Mouse (Mus musculus): ENCODE data around the gene Rela. TPM values are rescaled to one million over a fixed set of nuclear protein-coding genes. Genes with fewer than 3 reads are reported as not detected.

Rela gene
- polyA plus RNA-seq, 1 experiment, result 59.9 TPM

DNA sequence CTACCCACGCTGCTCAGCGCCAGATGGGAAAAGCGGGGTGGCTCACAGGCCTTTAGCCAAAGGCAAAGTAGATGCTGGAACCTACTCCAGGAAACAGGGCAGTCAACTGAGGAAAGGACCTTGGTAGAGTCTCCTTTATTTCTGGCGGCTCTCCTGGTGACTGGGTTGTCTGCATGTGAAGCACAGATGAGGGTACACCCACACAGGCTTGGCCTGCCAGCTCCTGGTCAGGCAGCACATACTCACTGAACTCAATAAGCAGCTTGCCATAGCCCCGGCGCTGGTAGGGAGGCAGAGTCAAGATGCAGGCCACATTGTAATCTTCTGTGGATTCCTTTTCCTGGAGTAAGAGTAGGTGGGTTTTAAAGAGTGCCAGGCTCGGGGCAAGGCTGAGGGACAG, 32.2 kb upstream of the Rela start:
- 87% methylated on average over 7 of the region's 7 CpGs for WGBS
- no peak overlapping the region for H3K27ac ChIP-seq (ENCODE audit: insufficient read depth, low read depth, low read length)
- no peak for TF ChIP-seq CTCF (conservative IDR thresholded peaks at IDR 0.05; ENCODE audit: insufficient read depth, insufficient read length, low read depth, low read length)
- TF ChIP-seq POLR2A (IDR thresholded peaks at IDR 0.05; ENCODE audit: low read depth, low read length), result no peak
- no peaks in the 10 kb centered on the region for H3K36me3 ChIP-seq (ENCODE audit: control insufficient read depth, insufficient read depth, low read length)
- H3K27me3 ChIP-seq (replicated peaks; ENCODE audit: control insufficient read depth, insufficient read depth, low read length), result no peaks in the 10 kb centered on the region
- DNase-seq, result no peak
- H3K4me3 ChIP-seq (ENCODE audit: insufficient read depth, low read depth, low read length), result no peak overlapping the region
- H3K4me1 ChIP-seq (ENCODE audit: control insufficient read depth, insufficient read depth, low read length), result peaks cover 7% of the 10 kb centered on the region; the same call in 1 of the 2 replicates

DNA sequence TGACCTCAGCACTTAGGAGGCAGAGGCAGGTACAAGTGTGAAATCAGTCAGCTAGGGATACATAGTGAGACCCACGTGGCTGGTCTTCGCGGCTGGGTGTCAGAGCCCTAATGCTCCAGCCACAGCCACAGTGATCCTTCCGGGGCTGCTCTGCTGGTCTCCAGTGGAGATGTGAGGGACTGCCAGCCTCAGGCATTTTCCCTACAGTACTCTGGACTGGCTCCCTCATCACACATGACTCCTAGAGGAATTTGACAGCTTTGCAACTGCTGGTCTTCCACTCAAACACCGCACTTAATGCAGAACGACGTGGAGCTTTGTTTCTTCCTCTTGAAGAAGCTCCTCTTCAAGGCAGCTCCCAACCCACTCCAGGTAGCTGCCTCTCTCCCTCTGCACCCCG, 31.1 kb upstream of the Rela start:
- 75% methylated on average over 8 of the region's 8 CpGs for WGBS
- TF ChIP-seq CTCF (conservative IDR thresholded peaks at IDR 0.05; ENCODE audit: insufficient read depth, insufficient read length, low read depth, low read length), result no peak
- Histone ChIP-seq H3K4me3 (ENCODE audit: insufficient read depth, low read depth, low read length) (no peak overlapping the region), H3K27me3 (replicated peaks; ENCODE audit: control insufficient read depth, insufficient read depth, low read length) (no peaks in the 10 kb centered on the region), H3K36me3 (ENCODE audit: control insufficient read depth, insufficient read depth, low read length) (no peaks in the 10 kb centered on the region), H3K4me1 (ENCODE audit: control insufficient read depth, insufficient read depth, low read length) (peaks cover 11% of the 10 kb centered on the region; the same call in 1 of the 2 replicates), H3K27ac (ENCODE audit: insufficient read depth, low read depth, low read length) (no peak overlapping the region)
- DNase-seq, result no peak

DNA sequence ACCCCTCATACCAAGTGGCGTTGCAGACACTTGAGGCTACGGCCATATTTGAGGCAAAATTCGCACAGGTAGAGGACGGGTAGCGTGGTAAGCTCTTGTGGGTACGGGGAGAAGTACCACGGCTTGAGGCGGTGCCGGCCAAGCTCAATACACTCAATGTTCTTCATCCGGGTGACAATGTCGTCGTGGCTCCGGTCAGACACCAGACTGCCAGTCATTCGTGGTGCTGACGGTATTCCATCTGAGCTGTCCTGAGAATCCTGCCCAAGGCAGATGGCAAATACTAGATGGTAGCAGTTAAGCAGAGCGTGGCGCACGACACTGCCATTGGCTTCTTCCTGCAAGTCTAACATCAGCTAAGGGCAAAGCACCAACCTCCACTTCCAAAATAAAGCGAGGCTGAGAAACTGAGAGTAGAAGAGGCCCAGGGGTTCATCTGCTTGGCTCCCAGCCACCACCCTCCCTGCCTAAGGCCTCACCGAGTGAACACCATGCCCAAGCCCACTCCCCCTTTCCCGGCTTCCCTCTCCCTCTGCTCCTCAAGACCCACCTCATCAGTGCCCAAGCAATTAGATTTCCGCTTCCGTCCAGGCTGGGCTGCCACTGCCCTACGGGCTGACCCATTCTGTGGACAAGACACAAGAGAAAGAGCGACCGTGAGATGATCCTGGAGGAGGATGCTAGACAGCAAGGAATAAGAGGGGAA, 29.4 kb upstream of the Rela start:
- WGBS, result 94% methylated on average over 26 of the region's 26 CpGs

DNA sequence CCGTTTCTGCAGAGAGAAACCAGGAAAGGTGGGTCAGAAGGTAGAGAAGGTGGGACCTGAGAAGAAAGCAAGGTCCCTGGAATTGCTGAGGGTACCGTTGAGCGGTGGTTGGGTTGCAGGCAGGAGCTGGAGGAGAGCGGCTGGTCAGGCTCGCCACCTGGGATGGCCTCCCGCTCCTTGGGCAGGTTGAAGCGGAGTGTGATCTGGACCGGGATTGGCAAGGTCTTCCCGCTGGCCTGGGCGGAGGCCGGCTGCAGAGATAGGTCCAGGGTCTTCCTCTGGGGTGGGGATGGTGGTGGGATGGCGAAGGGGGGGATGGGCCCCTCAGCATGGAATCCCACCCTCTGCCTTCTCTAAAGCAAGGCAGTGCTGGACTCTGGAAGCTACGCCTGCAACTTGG, 28.6 kb upstream of the Rela start:
- DNase-seq, result no peak
- Histone ChIP-seq H3K27me3 (replicated peaks; ENCODE audit: control insufficient read depth, insufficient read depth, low read length) (no peaks in the 10 kb centered on the region), H3K4me1 (ENCODE audit: control insufficient read depth, insufficient read depth, low read length) (peaks cover 6% of the 10 kb centered on the region; the same call in 1 of the 2 replicates), H3K27ac (ENCODE audit: insufficient read depth, low read depth, low read length) (no peak overlapping the region), H3K4me3 (ENCODE audit: insufficient read depth, low read depth, low read length) (no peak overlapping the region), H3K36me3 (ENCODE audit: control insufficient read depth, insufficient read depth, low read length) (no peaks in the 10 kb centered on the region)
- 94% methylated on average over 13 of the region's 13 CpGs for WGBS
- TF ChIP-seq CTCF (conservative IDR thresholded peaks at IDR 0.05; ENCODE audit: insufficient read depth, insufficient read length, low read depth, low read length) (no peak), POLR2A (IDR thresholded peaks at IDR 0.05; ENCODE audit: low read depth, low read length) (no peak)

More for the DNA sequence above, 29.4 kb upstream of the Rela start:
- Histone ChIP-seq H3K27ac (ENCODE audit: insufficient read depth, low read depth, low read length) (no peak overlapping the region), H3K4me1 (ENCODE audit: control insufficient read depth, insufficient read depth, low read length) (peaks cover 6% of the 10 kb centered on the region; the same call in 1 of the 2 replicates), H3K36me3 (ENCODE audit: control insufficient read depth, insufficient read depth, low read length) (no peaks in the 10 kb centered on the region), H3K27me3 (replicated peaks; ENCODE audit: control insufficient read depth, insufficient read depth, low read length) (no peaks in the 10 kb centered on the region), H3K4me3 (ENCODE audit: insufficient read depth, low read depth, low read length) (no peak overlapping the region)
- DNase-seq, result no peak
- TF ChIP-seq POLR2A (IDR thresholded peaks at IDR 0.05; ENCODE audit: low read depth, low read length) (no peak), CTCF (conservative IDR thresholded peaks at IDR 0.05; ENCODE audit: insufficient read depth, insufficient read length, low read depth, low read length) (no peak)

DNA sequence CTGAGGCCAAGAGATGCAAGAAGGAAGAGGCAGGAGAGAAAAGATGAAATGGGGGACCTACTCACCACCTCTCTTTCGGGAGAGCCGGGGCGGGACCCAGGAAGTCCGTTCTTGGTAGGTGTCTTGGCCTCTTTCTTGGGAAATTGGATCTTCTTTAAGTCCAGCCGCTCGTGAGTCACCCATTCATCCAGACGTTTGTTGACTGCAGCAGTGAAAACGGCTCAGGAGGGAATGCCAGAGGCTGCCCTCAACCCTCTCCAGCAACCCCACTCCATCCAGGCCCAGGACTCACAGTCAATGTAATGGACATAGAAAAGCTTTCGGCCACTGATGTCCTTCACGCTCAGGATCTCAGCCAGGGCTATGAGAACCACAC, 28.1 kb upstream of the Rela start:
- Histone ChIP-seq H3K4me1 (ENCODE audit: control insufficient read depth, insufficient read depth, low read length) (peaks cover 6% of the 10 kb centered on the region; the same call in 1 of the 2 replicates), H3K4me3 (ENCODE audit: insufficient read depth, low read depth, low read length) (peak overlapping the region; percentile 57), H3K36me3 (ENCODE audit: control insufficient read depth, insufficient read depth, low read length) (no peaks in the 10 kb centered on the region), H3K27ac (ENCODE audit: insufficient read depth, low read depth, low read length) (peak overlapping the region; percentile 41; the same call in 1 of the 2 replicates), H3K27me3 (replicated peaks; ENCODE audit: control insufficient read depth, insufficient read depth, low read length) (no peaks in the 10 kb centered on the region)
- 41% methylated on average over 10 of the region's 10 CpGs for WGBS
- TF ChIP-seq POLR2A (IDR thresholded peaks at IDR 0.05; ENCODE audit: low read depth, low read length), result no peak
- no peak for TF ChIP-seq CTCF (conservative IDR thresholded peaks at IDR 0.05; ENCODE audit: insufficient read depth, insufficient read length, low read depth, low read length)
- no peak for DNase-seq

DNA sequence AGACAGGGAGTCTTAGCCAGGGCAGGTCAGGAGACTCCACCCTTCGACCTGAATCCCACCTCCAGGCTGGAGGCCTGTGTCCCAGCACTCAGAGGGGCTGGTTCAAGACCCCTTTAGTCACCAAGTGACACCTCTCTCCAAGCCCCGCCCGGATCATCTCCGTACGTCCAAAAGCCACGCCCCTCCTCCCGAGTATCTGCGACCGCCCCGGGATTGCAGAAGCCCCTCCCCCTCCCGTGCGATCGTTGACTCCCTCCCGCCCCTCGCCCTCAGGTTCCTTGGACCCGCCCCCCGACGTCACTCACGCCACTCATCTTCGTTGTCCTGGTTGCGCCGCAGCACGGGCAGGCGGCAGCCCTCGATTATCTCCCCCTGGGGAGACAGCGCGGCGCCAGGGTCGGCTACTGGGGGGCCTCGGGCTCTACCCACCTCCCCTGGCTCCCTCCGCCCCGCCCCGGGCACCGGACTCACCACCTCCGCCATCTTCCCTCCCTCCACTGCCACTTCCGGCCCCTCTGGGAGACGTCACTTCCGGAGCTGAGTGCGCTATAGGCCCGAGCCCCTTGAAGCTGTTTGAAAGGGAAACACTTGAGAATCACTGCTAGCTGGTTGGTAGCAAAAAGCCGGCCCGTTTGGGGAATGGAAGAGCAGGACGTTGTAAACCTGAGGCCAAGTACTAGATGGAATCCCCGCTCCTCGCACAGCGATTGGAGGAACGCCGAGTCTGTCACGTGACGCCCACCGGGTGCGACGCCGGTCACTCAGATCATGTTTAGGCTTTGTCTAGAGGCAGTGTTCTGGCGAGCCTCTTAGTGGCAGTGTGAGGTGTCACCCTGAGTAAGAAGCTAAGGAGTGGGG, 27.5 kb upstream of the Rela start, which contains the start of gene Kat5:
Gene Kat5 (minus strand): TSS at position 691 of the 858 bp plus-strand sequence.
- Histone ChIP-seq H3K36me3 (ENCODE audit: control insufficient read depth, insufficient read depth, low read length) (no peaks in the 10 kb centered on the region), H3K4me1 (ENCODE audit: control insufficient read depth, insufficient read depth, low read length) (peaks cover 6% of the 10 kb centered on the region; the same call in 1 of the 2 replicates), H3K27me3 (replicated peaks; ENCODE audit: control insufficient read depth, insufficient read depth, low read length) (no peaks in the 10 kb centered on the region), H3K27ac (ENCODE audit: insufficient read depth, low read depth, low read length) (peak within 1 kb of the TSS; percentile 83), H3K4me3 (ENCODE audit: insufficient read depth, low read depth, low read length) (peak within 1 kb of the TSS; percentile 57)
- under 1% methylated on average over 55 of the region's 55 CpGs for WGBS
- TF ChIP-seq CTCF (conservative IDR thresholded peaks at IDR 0.05; ENCODE audit: insufficient read depth, insufficient read length, low read depth, low read length) (no peak), POLR2A (IDR thresholded peaks at IDR 0.05; ENCODE audit: low read depth, low read length) (peak; percentile 48)
- peak; percentile 95 for DNase-seq

DNA sequence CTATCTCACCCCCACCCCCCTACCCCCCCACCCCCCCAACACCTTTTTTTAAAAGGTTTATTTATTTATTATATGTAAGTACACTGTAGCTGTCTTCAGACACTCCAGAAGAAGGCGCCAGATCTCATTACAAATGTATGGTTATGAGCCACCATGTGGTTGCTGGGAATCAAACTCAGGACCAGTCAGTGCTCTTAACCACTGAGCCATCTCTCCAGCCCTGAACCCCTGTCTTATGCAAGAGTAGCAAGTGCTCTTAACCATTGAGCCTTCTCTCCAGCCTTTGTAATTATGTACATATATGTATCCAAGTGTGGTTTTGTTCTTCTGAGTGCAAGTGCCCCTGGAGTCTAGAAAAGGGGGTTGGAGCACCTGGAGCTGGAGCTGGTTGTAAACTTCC, 25.3 kb upstream of the Rela start:
- H3K4me1 ChIP-seq (ENCODE audit: control insufficient read depth, insufficient read depth, low read length), result peaks cover 6% of the 10 kb centered on the region; the same call in 1 of the 2 replicates
- WGBS, result 93% methylated on average over 1 of the region's 1 CpGs
- H3K4me3 ChIP-seq (ENCODE audit: insufficient read depth, low read depth, low read length), result no peak overlapping the region
- H3K27me3 ChIP-seq (replicated peaks; ENCODE audit: control insufficient read depth, insufficient read depth, low read length), result no peaks in the 10 kb centered on the region
- H3K36me3 ChIP-seq (ENCODE audit: control insufficient read depth, insufficient read depth, low read length), result no peaks in the 10 kb centered on the region
- TF ChIP-seq CTCF (conservative IDR thresholded peaks at IDR 0.05; ENCODE audit: insufficient read depth, insufficient read length, low read depth, low read length) (no peak), POLR2A (IDR thresholded peaks at IDR 0.05; ENCODE audit: low read depth, low read length) (no peak)
- no peak for DNase-seq
- no peak overlapping the region for H3K27ac ChIP-seq (ENCODE audit: insufficient read depth, low read depth, low read length)
